Mouse (Mus musculus) heart, adult 2 months (tissue): ENCODE results near the gene Fgfr2.

Experiments used
- CTCF ChIP-seq: fragments of 200-600 bp; IDR thresholded peaks from 2 replicates; pipeline ENCODE4 v1.8.1; 2022; ENCODE audit warnings: antibody characterized with exemption, mild to moderate bottlenecking, moderate library complexity
- EP300 ChIP-seq: fragments of 200-500 bp; IDR thresholded peaks from 2 replicates; pipeline ENCODE4 v1.6.1; 2011; ENCODE audit warnings: low read depth, low read length, control low read depth; ENCODE audit not compliant: insufficient read depth

- TF ChIP-seq EP300 (no peak), CTCF (no peak)
Observed at GRCm38 (mm10) chr7:130503006-130503405, 2620.1 kb downstream of the Fgfr2 start.
